Mouse (Mus musculus) cerebellum, postnatal 4 days (tissue): Measurements from ENCODE around the gene Ahnak.

Source experiments
- DNase-seq, 2 experiments: peaks; one replicate each; pipeline ENCODE4 v3.0.0; 2022; ENCODE audit warnings: low spot score in 2 of 2, mixed read lengths in 1 of 2

Ahnak gene

GRCm38 (mm10) chr19:8989066-8989566 is at the start of gene Ahnak:
TSS of gene Ahnak (plus strand) at chr19:8989284.
- DNase-seq = no peak

- no peak for DNase-seq
These were observed 48.5 kb upstream of the Ahnak start for GRCm38 (mm10) chr19:8940526-8941133.

GRCm38 (mm10) chr19:8941136-8941514 is 48.0 kb upstream of the Ahnak start:
- DNase-seq = no peak

- peak; percentile 97 to 99 for DNase-seq
These were observed 47.4 kb upstream of the Ahnak start, which contains the start of gene Mta2 for GRCm38 (mm10) chr19:8941515-8942217. TSS of gene Mta2 (plus strand) at chr19:8941875.

- peak in 1 of 2 experiments; percentile 42 for DNase-seq
These were observed 46.7 kb upstream of the Ahnak start for GRCm38 (mm10) chr19:8942276-8942964.

GRCm38 (mm10) chr19:8943047-8943446 is 46.0 kb upstream of the Ahnak start:
- no peak for DNase-seq

- no peak for DNase-seq
These were observed 45.0 kb upstream of the Ahnak start for GRCm38 (mm10) chr19:8944062-8944461.

GRCm38 (mm10) chr19:8944750-8945149 is 44.3 kb upstream of the Ahnak start:
- peak in 1 of 2 experiments; percentile 72 for DNase-seq

- no peak for DNase-seq
These were observed 43.8 kb upstream of the Ahnak start for GRCm38 (mm10) chr19:8945251-8945650.

- no peak for DNase-seq
These were observed 42.2 kb upstream of the Ahnak start for GRCm38 (mm10) chr19:8946929-8947328.

- no peak for DNase-seq
These were observed 38.9 kb upstream of the Ahnak start for GRCm38 (mm10) chr19:8950190-8950589.

- no peak for DNase-seq
These were observed 36.8 kb upstream of the Ahnak start for GRCm38 (mm10) chr19:8952241-8952640.

GRCm38 (mm10) chr19:8953135-8954039 is 35.7 kb upstream of the Ahnak start, which contains the start of gene Tut1:
TSS of gene Tut1 (plus strand) at chr19:8953847.
- DNase-seq = peak; percentile 69 to 88

GRCm38 (mm10) chr19:8954171-8954570 is 34.9 kb upstream of the Ahnak start:
- DNase-seq = no peak

- DNase-seq = no peak
These were observed 26.8 kb upstream of the Ahnak start for GRCm38 (mm10) chr19:8962256-8962655.

- no peak for DNase-seq
These were observed 24.0 kb upstream of the Ahnak start for GRCm38 (mm10) chr19:8965075-8965474.

- DNase-seq = no peak
These were observed 23.3 kb upstream of the Ahnak start for GRCm38 (mm10) chr19:8965771-8966170.

GRCm38 (mm10) chr19:8966198-8966589 is 22.9 kb upstream of the Ahnak start:
- no peak for DNase-seq

- peak; percentile 91 to 97 for DNase-seq
These were observed 22.3 kb upstream of the Ahnak start, which contains the start of gene Eef1g for GRCm38 (mm10) chr19:8966590-8967372. TSS of gene Eef1g (plus strand) at chr19:8967041.

- no peak for DNase-seq
These were observed 21.7 kb upstream of the Ahnak start for GRCm38 (mm10) chr19:8967373-8967743.

GRCm38 (mm10) chr19:8967893-8968292 is 21.2 kb upstream of the Ahnak start:
- no peak for DNase-seq
